Mouse (Mus musculus) spleen, adult 2 months (tissue): ENCODE results near the gene Dgki. TPM values are rescaled to one million over a fixed set of nuclear protein-coding genes. Genes with fewer than 3 reads are reported as not detected.

ENCODE experiments used
- DNase-seq, 2 experiments: peaks; one replicate each; pipeline versions ENCODE4 v3.0.0 to v3.0.0-alpha.2; 2012 to 2021; ENCODE audit warnings: low spot score in 2 of 2, low read depth in 1 of 2
- H3K27ac ChIP-seq: fragments of 200-500 bp; 2 replicates; pipeline ENCODE4 v1.5.1; 2012; ENCODE audit warnings: low read length, inconsistent platforms; ENCODE audit not compliant: insufficient read depth
- H3K27me3 ChIP-seq: fragments of 200-500 bp; 2 replicates; pipeline ENCODE4 v1.6.1; 2012; ENCODE audit warnings: mild to moderate bottlenecking, moderate library complexity, low read length, inconsistent platforms; ENCODE audit not compliant: control insufficient read depth, insufficient read depth
- H3K36me3 ChIP-seq: fragments of 200-500 bp; 2 replicates; pipeline ENCODE4 v1.6.1; 2012; ENCODE audit warnings: mild to moderate bottlenecking, low read length, inconsistent platforms; ENCODE audit not compliant: control insufficient read depth, insufficient read depth
- H3K4me1 ChIP-seq: fragments of 200-500 bp; 2 replicates; pipeline ENCODE4 v1.6.1; 2011; ENCODE audit warnings: inconsistent platforms; ENCODE audit not compliant: control insufficient read depth, insufficient read depth, insufficient read length
- H3K4me3 ChIP-seq: fragments of 200-500 bp; 2 replicates; pipeline ENCODE4 v1.5.1; 2011; ENCODE audit warnings: mild to moderate bottlenecking, inconsistent platforms; ENCODE audit not compliant: insufficient read depth, insufficient read length; ENCODE audit errors: extremely low read depth
- CTCF ChIP-seq: fragments of 200-500 bp; IDR thresholded peaks from 2 replicates; pipeline ENCODE4 v1.5.1; 2011; ENCODE audit warnings: mild to moderate bottlenecking, inconsistent platforms; ENCODE audit not compliant: insufficient read depth, insufficient read length, insufficient replicate concordance; ENCODE audit errors: extremely low read depth
- POLR2A ChIP-seq: fragments of 200-500 bp; IDR thresholded peaks from 2 replicates; pipeline ENCODE4 v1.6.1; 2011; ENCODE audit warnings: low read depth, low read length, inconsistent platforms
- WGBS: fragments of 180-500 bp; shearing (Covaris S2); methylation state at CpG from one replicate; pipeline ENCODE4 v1.1.7; 2018; 5-methylcytosine and 5-hydroxymethylcytosine counted together
- polyA plus RNA-seq: library from polyadenylated mRNA; depleted of rRNA; stranded (reverse); fragments of >200 nt; gene quantifications from 2 replicates; pipeline ENCODE4 v1.2.3, GENCODE M21; 2012

The Dgki gene
- polyA plus RNA-seq, 1 experiment, result 0.70 TPM

DNA sequence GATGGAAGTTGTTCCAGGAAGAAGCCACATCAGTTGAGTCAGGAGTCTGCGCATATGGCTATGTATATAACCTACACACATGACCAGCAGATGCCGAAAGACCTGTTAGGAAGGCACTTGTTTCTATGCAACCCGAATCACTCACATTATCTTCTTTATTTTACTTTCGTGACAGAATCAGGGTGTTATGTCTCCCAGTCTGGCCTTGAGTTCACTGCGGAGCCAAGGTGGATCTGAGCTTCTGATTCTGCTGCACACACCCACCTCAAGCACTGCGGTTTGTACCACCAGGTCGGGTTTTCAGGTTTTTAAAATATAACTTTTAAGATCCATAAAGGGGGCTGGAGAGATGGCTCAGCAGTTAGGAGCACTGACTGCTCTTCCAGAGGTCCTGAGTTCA, 22.7 kb upstream of the Dgki start:
- Histone ChIP-seq H3K4me3 (no peak overlapping the region), H3K36me3 (no peaks in the 10 kb centered on the region), H3K27me3 (no peaks in the 10 kb centered on the region), H3K4me1 (no peaks in the 10 kb centered on the region), H3K27ac (no peak overlapping the region)
- TF ChIP-seq POLR2A (no peak), CTCF (no peak)
- no peak for DNase-seq
- WGBS, result 93% methylated on average over 7 of the region's 7 CpGs

- Histone ChIP-seq H3K4me3 (no peak overlapping the region), H3K27me3 (no peaks in the 10 kb centered on the region), H3K4me1 (no peaks in the 10 kb centered on the region), H3K27ac (no peak overlapping the region), H3K36me3 (no peaks in the 10 kb centered on the region)
- TF ChIP-seq POLR2A (no peak), CTCF (no peak)
- DNase-seq, result no peak
- WGBS, result 90% methylated on average over 9 of the region's 9 CpGs
Observed at GRCm38 (mm10) chr6:37322088-37322487, 22.1 kb upstream of the Dgki start.

DNA sequence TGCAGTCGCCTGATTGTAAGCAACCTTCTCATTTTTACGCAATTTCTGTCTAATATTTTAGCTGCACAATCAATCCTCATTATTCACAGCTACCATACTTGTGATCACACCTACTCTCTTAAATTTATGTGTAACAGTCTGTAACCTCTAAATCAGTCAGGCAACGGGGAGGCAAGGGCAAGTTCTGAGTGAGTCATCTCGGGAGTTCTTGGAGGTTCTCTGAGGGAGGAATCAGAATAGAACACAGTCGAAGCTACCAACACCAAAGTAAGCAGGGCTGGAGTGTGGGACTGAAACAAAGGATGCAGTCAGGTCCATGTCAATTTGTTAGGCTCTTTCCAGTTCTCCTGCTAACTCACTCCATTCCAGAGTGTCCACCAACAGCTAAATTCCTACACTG, 17.9 kb upstream of the Dgki start:
- no peak overlapping the region for H3K27ac ChIP-seq
- H3K27me3 ChIP-seq, result no peaks in the 10 kb centered on the region
- TF ChIP-seq POLR2A (no peak), CTCF (no peak)
- H3K36me3 ChIP-seq, result no peaks in the 10 kb centered on the region
- no peak overlapping the region for H3K4me3 ChIP-seq
- no peaks in the 10 kb centered on the region for H3K4me1 ChIP-seq
- no peak for DNase-seq
- WGBS, result 85% methylated on average over 5 of the region's 5 CpGs

GRCm38 (mm10) chr6:37315440-37315839, 15.5 kb upstream of the Dgki start:
- DNase-seq, result no peak
- no peaks in the 10 kb centered on the region for H3K4me1 ChIP-seq
- TF ChIP-seq CTCF (no peak), POLR2A (no peak)

DNA sequence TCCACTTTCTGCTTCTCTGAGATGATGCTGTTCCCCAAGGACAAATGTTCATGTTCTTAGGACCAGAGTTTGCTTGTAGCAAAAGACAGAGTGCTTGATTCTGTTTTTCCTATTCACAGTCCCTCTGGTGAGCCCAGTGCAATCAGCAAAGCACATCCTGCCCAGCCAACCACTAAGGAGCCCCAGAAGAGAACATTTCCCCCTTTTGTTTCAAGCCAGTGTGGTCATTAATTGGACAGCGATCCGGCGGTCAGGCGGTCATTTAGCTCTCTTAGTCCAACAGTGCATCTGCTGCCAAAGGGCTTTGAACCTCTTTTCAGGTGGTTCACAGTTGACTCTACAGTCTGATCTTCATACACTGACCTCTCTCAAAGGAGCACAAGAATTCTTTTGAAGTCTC, 10.6 kb upstream of the Dgki start:
- no peaks in the 10 kb centered on the region for H3K36me3 ChIP-seq
- no peak overlapping the region for H3K27ac ChIP-seq
- no peak for TF ChIP-seq POLR2A
- TF ChIP-seq CTCF, result no peak
- 73% methylated on average over 4 of the region's 4 CpGs for WGBS
- no peaks in the 10 kb centered on the region for H3K4me1 ChIP-seq
- H3K27me3 ChIP-seq, result no peaks in the 10 kb centered on the region
- no peak for DNase-seq
- no peak overlapping the region for H3K4me3 ChIP-seq

More at GRCm38 (mm10) chr6:37315440-37315839, 15.5 kb upstream of the Dgki start:
- Histone ChIP-seq H3K36me3 (no peaks in the 10 kb centered on the region), H3K27ac (no peak overlapping the region), H3K27me3 (no peaks in the 10 kb centered on the region), H3K4me3 (no peak overlapping the region)

- H3K4me3 ChIP-seq, result no peak overlapping the region
- 84% methylated on average over 1 of the region's 1 CpGs for WGBS
- no peaks in the 10 kb centered on the region for H3K27me3 ChIP-seq
- no peaks in the 10 kb centered on the region for H3K4me1 ChIP-seq
- no peaks in the 10 kb centered on the region for H3K36me3 ChIP-seq
- TF ChIP-seq POLR2A (no peak), CTCF (no peak)
- DNase-seq, result no peak
- no peak overlapping the region for H3K27ac ChIP-seq
Observed at GRCm38 (mm10) chr6:37306616-37307015, 6.6 kb upstream of the Dgki start.

GRCm38 (mm10) chr6:37300492-37300891, 508 bp upstream of the Dgki start:
- no peak overlapping the region for H3K4me3 ChIP-seq
- H3K27ac ChIP-seq, result no peak overlapping the region
- H3K27me3 ChIP-seq, result peaks cover 4% of the 10 kb centered on the region
- no peaks in the 10 kb centered on the region; the same call in 1 of the 2 replicates for H3K4me1 ChIP-seq
- no peak for DNase-seq
- 21% methylated on average over 13 of the region's 13 CpGs for WGBS
- no peaks in the 10 kb centered on the region for H3K36me3 ChIP-seq
- TF ChIP-seq CTCF (no peak), POLR2A (no peak)
